16 mouse cellular contexts compared by ENCODE assay signal in genomic region chr9:119075685-119076084, GRCm38 (mm10). TPM values are rescaled to one million over a fixed set of nuclear protein-coding genes. Genes with fewer than 3 reads are reported as not detected.
DNase-seq lines count a peak whose midpoint lies in the region; ATAC-seq and TF ChIP-seq lines count a peak whose summit lies in the region.
"Had no signal": no experiment of that assay in that cellular context is flagged by ENCODE, and none has a peak within 500 bp of the region (broad histone marks: within the 10 kb centered on the region; RNA-seq: fewer than 3 reads in every experiment).

No protein-coding gene starts in this region.

- no peak for TF ChIP-seq CTCF in heart, postnatal 0 days (IDR thresholded peaks at IDR 0.05; ENCODE audit: low read depth)
- TF ChIP-seq CTCF in E14TG2a.4 (conservative IDR thresholded peaks at IDR 0.05; ENCODE audit: low read length), result no peak

- 53% methylated on average over 16 of the region's 16 CpGs for WGBS in heart, postnatal 0 days
- 55% methylated on average over 16 of the region's 16 CpGs for WGBS in liver, embryonic 16.5 days (ENCODE audit: insufficient replicate concordance)

- H3K9ac ChIP-seq in heart, postnatal 0 days (replicated peaks; ENCODE audit: low read depth, low read length), result no peak overlapping the region
- H3K9ac ChIP-seq in liver, embryonic 16.5 days (ENCODE audit: low read depth, low read length), result no peak overlapping the region
- H3K9ac ChIP-seq: lung, embryonic 14.5 days; midbrain, embryonic 12.5 days had no signal

- DNase-seq in heart, postnatal 0 days (ENCODE audit: low spot score), result no peak
- DNase-seq in heart, postnatal 36 days, result no peak
- peak; percentile 68 for DNase-seq in ZHBTc4 (ENCODE audit: low read depth, low spot score)
- no peak for DNase-seq in left cerebral cortex, adult 11 months (ENCODE audit: low spot score)
- no peak for DNase-seq in urinary bladder, postnatal 14 days (ENCODE audit: low spot score)
- DNase-seq in thymus, postnatal 10 days (ENCODE audit: low spot score in 2 of 2), result no peak
- DNase-seq: kidney, postnatal 36 days; lung, embryonic 14.5 days had no signal

- no peak overlapping the region for H3K4me2 ChIP-seq in heart, postnatal 0 days (ENCODE audit: low read depth, low read length)
- H3K4me2 ChIP-seq in liver, embryonic 16.5 days (ENCODE audit: low read depth, low read length), result no peak overlapping the region
- H3K4me2 ChIP-seq: lung, embryonic 14.5 days; midbrain, embryonic 12.5 days had no signal

- no peaks in the 10 kb centered on the region for H3K9me3 ChIP-seq in heart, postnatal 0 days (replicated peaks; ENCODE audit: control insufficient read depth, low read length)
- H3K9me3 ChIP-seq in E14TG2a.4 (ENCODE audit: low read length), result no peaks in the 10 kb centered on the region
- no peaks in the 10 kb centered on the region for H3K9me3 ChIP-seq in liver, embryonic 16.5 days (replicated peaks; ENCODE audit: control insufficient read depth, low read length)
- H3K9me3 ChIP-seq: heart, embryonic 10.5 days; midbrain, embryonic 12.5 days had no signal

- ATAC-seq in heart, postnatal 0 days (ENCODE audit: insufficient read depth, low read depth), result peak; percentile 9; the same call in 1 of the 2 replicates
- ATAC-seq in liver, embryonic 16.5 days (ENCODE audit: low read depth), result peak; percentile 19; the same call in 1 of the 2 replicates
- ATAC-seq: forebrain, embryonic 14.5 days had no signal

- TF ChIP-seq EP300 in heart, postnatal 0 days (IDR thresholded peaks at IDR 0.05; ENCODE audit: low read depth), result no peak

- H3K36me3 ChIP-seq in heart, postnatal 0 days (replicated peaks; ENCODE audit: control insufficient read depth, insufficient read depth, low read length), result peaks cover 81% of the 10 kb centered on the region
- peaks cover 61% of the 10 kb centered on the region for H3K36me3 ChIP-seq in E14TG2a.4 (ENCODE audit: insufficient read depth, low read length)
- no peaks in the 10 kb centered on the region for H3K36me3 ChIP-seq in liver, embryonic 16.5 days (ENCODE audit: control insufficient read depth, insufficient read depth)

- H3K27me3 ChIP-seq in heart, postnatal 0 days (ENCODE audit: control insufficient read depth, insufficient read depth, low read length), result no peaks in the 10 kb centered on the region
- no peaks in the 10 kb centered on the region for H3K27me3 ChIP-seq in E14TG2a.4 (ENCODE audit: insufficient read depth, low read length)
- H3K27me3 ChIP-seq in liver, embryonic 16.5 days (ENCODE audit: control insufficient read depth, insufficient read depth, low read depth, low read length), result no peaks in the 10 kb centered on the region
- H3K27me3 ChIP-seq: midbrain, embryonic 12.5 days had no signal

- peaks cover 6% of the 10 kb centered on the region; the same call in 1 of the 2 replicates for H3K4me1 ChIP-seq in heart, postnatal 0 days (ENCODE audit: control insufficient read depth, insufficient read depth)
- peaks cover 91% of the 10 kb centered on the region for H3K4me1 ChIP-seq in E14TG2a.4 (replicated peaks; ENCODE audit: low read depth, low read length)
- no peaks in the 10 kb centered on the region for H3K4me1 ChIP-seq in liver, embryonic 16.5 days (ENCODE audit: control insufficient read depth, low read depth, low read length)
- H3K4me1 ChIP-seq: midbrain, embryonic 12.5 days had no signal

- no peak overlapping the region for H3K27ac ChIP-seq in heart, postnatal 0 days (ENCODE audit: low read depth)
- H3K27ac ChIP-seq in liver, embryonic 16.5 days (ENCODE audit: low read length), result no peak overlapping the region
- H3K27ac ChIP-seq: heart, embryonic 10.5 days; midbrain, embryonic 12.5 days had no signal

- intact Hi-C loops in heart, postnatal 36 days (cut with DNase I), result no loop called here

- H3K4me3 ChIP-seq in heart, postnatal 0 days (ENCODE audit: low read depth, low read length), result no peak overlapping the region
- H3K4me3 ChIP-seq in E14TG2a.4 (replicated peaks; ENCODE audit: low read length), result peak overlapping the region; percentile 33; the same call in 1 of the 2 replicates
- H3K4me3 ChIP-seq in liver, embryonic 16.5 days (ENCODE audit: low read depth, low read length), result no peak overlapping the region
- H3K4me3 ChIP-seq: heart, embryonic 10.5 days; midbrain, embryonic 12.5 days; myocyte had no signal

RNA-seq across cellular contexts. Expression of gene Plcd1, which starts 17.6 kb away (rescaled TPM):
- total RNA-seq in heart, postnatal 0 days (2014; rRNA removed; ENCODE audit: low replicate concordance), result 21.1 and 27.1 TPM in 2 replicates
- 12.9 and 14.6 TPM in 2 replicates for polyA plus RNA-seq in heart, postnatal 0 days (2015; fragmentation: Nextera tagmentation; extraction: Ambion mirVana)
- 10 to 100 TPM; 18.2 to 20.3 TPM for total RNA-seq in heart, postnatal 36 days (2021)
- polyA plus RNA-seq in liver, embryonic 16.5 days (2015; fragmentation: Nextera tagmentation; extraction: Ambion mirVana), result 1.5 and 1.6 TPM in 2 replicates

RNA-seq across cellular contexts. Expression of gene Vill, which starts 23.1 kb away (rescaled TPM):
- 4.8 and 12.6 TPM in 2 replicates for total RNA-seq in heart, postnatal 0 days (2014; rRNA removed; ENCODE audit: low replicate concordance)
- 3.8 and 4.4 TPM in 2 replicates for polyA plus RNA-seq in heart, postnatal 0 days (2015; fragmentation: Nextera tagmentation; extraction: Ambion mirVana)
- total RNA-seq in heart, postnatal 36 days (2021), result under 1 TPM; 0.41 to 0.69 TPM
- 10.2 and 11.3 TPM in 2 replicates for polyA plus RNA-seq in liver, embryonic 16.5 days (2015; fragmentation: Nextera tagmentation; extraction: Ambion mirVana)

RNA-seq across cellular contexts. Expression of gene Dlec1, which starts 26.6 kb away (rescaled TPM):
- 5.0 TPM in 1 of 2 replicates, not detected in the other for total RNA-seq in heart, postnatal 0 days (2014; rRNA removed; ENCODE audit: low replicate concordance)
- polyA plus RNA-seq in heart, postnatal 0 days (2015; fragmentation: Nextera tagmentation; extraction: Ambion mirVana), result 0.15 and 0.21 TPM in 2 replicates
- total RNA-seq in heart, postnatal 36 days (2021), result under 1 TPM; 0.14 to 0.31 TPM
- 0.02 and 0.05 TPM in 2 replicates for polyA plus RNA-seq in liver, embryonic 16.5 days (2015; fragmentation: Nextera tagmentation; extraction: Ambion mirVana)
- total RNA-seq: gastrocnemius, adult 18-20 months; neutrophil, adult 5-6 weeks had no signal
